9 mouse cellular contexts compared by ENCODE assay signal in genomic region chr6:39462621-39463538, GRCm38 (mm10). TPM values are rescaled to one million over a fixed set of nuclear protein-coding genes. Genes with fewer than 3 reads are reported as not detected.
DNase-seq lines count a peak whose midpoint lies in the region; ATAC-seq and TF ChIP-seq lines count a peak whose summit lies in the region.
"Had no signal": no experiment of that assay in that cellular context is flagged by ENCODE, and none has a peak within 500 bp of the region (broad histone marks: within the 10 kb centered on the region; RNA-seq: fewer than 3 reads in every experiment).

No protein-coding gene starts in this region.

- H3K9me3 ChIP-seq in E14TG2a.4 (ENCODE audit: low read length), result peaks cover 19% of the 10 kb centered on the region
- no peaks in the 10 kb centered on the region for H3K9me3 ChIP-seq in forebrain, embryonic 13.5 days (replicated peaks)
- no peaks in the 10 kb centered on the region for H3K9me3 ChIP-seq in heart, postnatal 0 days (replicated peaks; ENCODE audit: control insufficient read depth, low read length)
- no peaks in the 10 kb centered on the region for H3K9me3 ChIP-seq in liver, embryonic 16.5 days (replicated peaks; ENCODE audit: control insufficient read depth, low read length)
- peaks cover 4% of the 10 kb centered on the region; the same call in 1 of the 2 replicates for H3K9me3 ChIP-seq in neural tube, embryonic 12.5 days
- H3K9me3 ChIP-seq in stomach, postnatal 0 days (ENCODE audit: control insufficient read depth, low read length), result no peaks in the 10 kb centered on the region

- peaks cover 39% of the 10 kb centered on the region for H3K36me3 ChIP-seq in E14TG2a.4 (ENCODE audit: insufficient read depth, low read length)
- peaks cover 41% of the 10 kb centered on the region for H3K36me3 ChIP-seq in forebrain, embryonic 13.5 days (ENCODE audit: poor library complexity, severe bottlenecking)
- 0 out of 2 replicates have a peak, but pooled peaks cover 4% of the 10 kb centered on the region for H3K36me3 ChIP-seq in heart, postnatal 0 days (replicated peaks; ENCODE audit: control insufficient read depth, insufficient read depth, low read length)
- no peaks in the 10 kb centered on the region; the same call in 1 of the 2 replicates for H3K36me3 ChIP-seq in liver, embryonic 16.5 days (ENCODE audit: control insufficient read depth, insufficient read depth)
- peaks cover 36% of the 10 kb centered on the region for H3K36me3 ChIP-seq in neural tube, embryonic 12.5 days
- H3K36me3 ChIP-seq in stomach, postnatal 0 days (ENCODE audit: control insufficient read depth, insufficient read depth, low read length), result peaks cover 3% of the 10 kb centered on the region; the same call in 1 of the 2 replicates

- peak overlapping the region; percentile 49 for H3K4me3 ChIP-seq in E14TG2a.4 (replicated peaks; ENCODE audit: low read length)
- H3K4me3 ChIP-seq in forebrain, embryonic 13.5 days, result no peak overlapping the region
- no peak overlapping the region for H3K4me3 ChIP-seq in heart, postnatal 0 days (ENCODE audit: low read depth, low read length)
- peak overlapping the region; percentile 25; the same call in 1 of the 2 replicates for H3K4me3 ChIP-seq in liver, embryonic 16.5 days (ENCODE audit: low read depth, low read length)
- no peak overlapping the region for H3K4me3 ChIP-seq in neural tube, embryonic 12.5 days
- no peak overlapping the region for H3K4me3 ChIP-seq in stomach, postnatal 0 days (ENCODE audit: low read depth, low read length)
- H3K4me3 ChIP-seq: erythroblast, embryonic 14.5 days had no signal

- 54% methylated on average over 16 of the region's 16 CpGs for WGBS in forebrain, embryonic 13.5 days
- 48% methylated on average over 16 of the region's 16 CpGs for WGBS in heart, postnatal 0 days
- 32% methylated on average over 16 of the region's 16 CpGs for WGBS in liver, embryonic 16.5 days (ENCODE audit: insufficient replicate concordance)
- WGBS in neural tube, embryonic 12.5 days, result 52% methylated on average over 16 of the region's 16 CpGs
- 51% methylated on average over 16 of the region's 16 CpGs for WGBS in stomach, postnatal 0 days

- H3K9ac ChIP-seq in forebrain, embryonic 13.5 days, result no peak overlapping the region
- no peak overlapping the region for H3K9ac ChIP-seq in heart, postnatal 0 days (replicated peaks; ENCODE audit: low read depth, low read length)
- no peak overlapping the region; the same call in 1 of the 2 replicates for H3K9ac ChIP-seq in liver, embryonic 16.5 days (ENCODE audit: low read depth, low read length)
- H3K9ac ChIP-seq in neural tube, embryonic 12.5 days, result no peak overlapping the region
- H3K9ac ChIP-seq in stomach, postnatal 0 days (ENCODE audit: low read length), result no peak overlapping the region

- H3K27ac ChIP-seq in forebrain, embryonic 13.5 days, result no peak overlapping the region
- H3K27ac ChIP-seq in heart, postnatal 0 days (ENCODE audit: low read depth), result no peak overlapping the region
- no peak overlapping the region for H3K27ac ChIP-seq in liver, embryonic 16.5 days (ENCODE audit: low read length)
- H3K27ac ChIP-seq in neural tube, embryonic 12.5 days, result no peak overlapping the region
- H3K27ac ChIP-seq in stomach, postnatal 0 days (replicated peaks), result no peak overlapping the region

- H3K4me1 ChIP-seq in E14TG2a.4 (replicated peaks; ENCODE audit: low read depth, low read length), result peaks cover 38% of the 10 kb centered on the region
- H3K4me1 ChIP-seq in forebrain, embryonic 13.5 days, result no peaks in the 10 kb centered on the region
- no peaks in the 10 kb centered on the region for H3K4me1 ChIP-seq in heart, postnatal 0 days (ENCODE audit: control insufficient read depth, insufficient read depth)
- H3K4me1 ChIP-seq in liver, embryonic 16.5 days (ENCODE audit: control insufficient read depth, low read depth, low read length), result no peaks in the 10 kb centered on the region
- no peaks in the 10 kb centered on the region; the same call in 1 of the 2 replicates for H3K4me1 ChIP-seq in neural tube, embryonic 12.5 days
- no peaks in the 10 kb centered on the region for H3K4me1 ChIP-seq in stomach, postnatal 0 days (replicated peaks; ENCODE audit: control insufficient read depth, insufficient read depth)

- no peak for TF ChIP-seq EP300 in heart, postnatal 0 days (IDR thresholded peaks at IDR 0.05; ENCODE audit: low read depth)
- no peak for TF ChIP-seq EP300 in stomach, postnatal 0 days (optimal IDR thresholded peaks at IDR 0.05)

- peak; percentile 81 for ATAC-seq in forebrain, embryonic 13.5 days
- ATAC-seq in heart, postnatal 0 days (ENCODE audit: insufficient read depth, low read depth), result peak; percentile 67; the same call in 1 of the 2 replicates
- ATAC-seq in liver, embryonic 16.5 days (ENCODE audit: low read depth), result peak; percentile 39; the same call in 1 of the 2 replicates
- ATAC-seq in neural tube, embryonic 12.5 days (ENCODE audit: low FRiP score, low read depth), result peak; percentile 68
- ATAC-seq in stomach, postnatal 0 days (ENCODE audit: low FRiP score, low TSS enrichment), result peak; percentile 80

- peak; percentile 69 for TF ChIP-seq CTCF in E14TG2a.4 (conservative IDR thresholded peaks at IDR 0.05; ENCODE audit: low read length)
- TF ChIP-seq CTCF in heart, postnatal 0 days (IDR thresholded peaks at IDR 0.05; ENCODE audit: low read depth), result peak; percentile 94
- TF ChIP-seq CTCF in stomach, postnatal 0 days (IDR thresholded peaks at IDR 0.05; ENCODE audit: low read depth), result peak; percentile 91

- H3K4me2 ChIP-seq in forebrain, embryonic 13.5 days, result no peak overlapping the region
- H3K4me2 ChIP-seq in heart, postnatal 0 days (ENCODE audit: low read depth, low read length), result peak overlapping the region; percentile 39
- H3K4me2 ChIP-seq in liver, embryonic 16.5 days (ENCODE audit: low read depth, low read length), result peak overlapping the region; percentile 31
- H3K4me2 ChIP-seq in neural tube, embryonic 12.5 days (replicated peaks), result no peak overlapping the region
- H3K4me2 ChIP-seq in stomach, postnatal 0 days (replicated peaks; ENCODE audit: low read depth), result no peak overlapping the region

- no peaks in the 10 kb centered on the region for H3K27me3 ChIP-seq in E14TG2a.4 (ENCODE audit: insufficient read depth, low read length)
- H3K27me3 ChIP-seq in forebrain, embryonic 13.5 days, result no peaks in the 10 kb centered on the region
- no peaks in the 10 kb centered on the region for H3K27me3 ChIP-seq in heart, postnatal 0 days (ENCODE audit: control insufficient read depth, insufficient read depth, low read length)
- H3K27me3 ChIP-seq in liver, embryonic 16.5 days (ENCODE audit: control insufficient read depth, insufficient read depth, low read depth, low read length), result no peaks in the 10 kb centered on the region
- no peaks in the 10 kb centered on the region for H3K27me3 ChIP-seq in neural tube, embryonic 12.5 days (replicated peaks)
- no peaks in the 10 kb centered on the region for H3K27me3 ChIP-seq in stomach, postnatal 0 days (ENCODE audit: control insufficient read depth, insufficient read depth, low read length)

- peak; percentile 73 for DNase-seq in c-Kit-positive CD71-negative TER-119-negative erythroid progenitor cells, embryonic 14.5 days (ENCODE audit: low read depth)
- peak; percentile 81 for DNase-seq in heart, postnatal 0 days (ENCODE audit: low spot score)
- DNase-seq in kidney, postnatal 25 days, result peak; percentile 81 to 93
- peak; percentile 86 for DNase-seq in stomach, postnatal 0 days (ENCODE audit: low spot score)

RNA-seq across cellular contexts. Expression of gene Mkrn1, which starts 42.6 kb away (rescaled TPM):
- 171 and 175 TPM in 2 replicates for polyA plus RNA-seq in forebrain, embryonic 13.5 days (2015; fragmentation: Nextera tagmentation; extraction: Ambion mirVana)
- total RNA-seq in heart, postnatal 0 days (2014; rRNA removed; ENCODE audit: low replicate concordance), result 51.7 and 61.1 TPM in 2 replicates
- 52.1 and 57.5 TPM in 2 replicates for polyA plus RNA-seq in heart, postnatal 0 days (2015; fragmentation: Nextera tagmentation; extraction: Ambion mirVana)
- 256 and 283 TPM in 2 replicates for polyA plus RNA-seq in liver, embryonic 16.5 days (2015; fragmentation: Nextera tagmentation; extraction: Ambion mirVana)
- polyA plus RNA-seq in neural tube, embryonic 12.5 days (2016; fragmentation: Nextera tagmentation; extraction: Ambion mirVana), result 204 and 209 TPM in 2 replicates
- 54.6 and 56.0 TPM in 2 replicates for polyA plus RNA-seq in stomach, postnatal 0 days (2015; fragmentation: Nextera tagmentation; extraction: Ambion mirVana)

Comparison
In these comparisons a context has a peak if more than half of its experiments do, and no peak if none do; other contexts are left out.
1. H3K4me3 ChIP-seq: peak in E14TG2a.4 (single experiment) and liver, embryonic 16.5 days (single experiment); none in forebrain, embryonic 13.5 days (single experiment), heart, postnatal 0 days (single experiment), neural tube, embryonic 12.5 days (single experiment) and stomach, postnatal 0 days (single experiment).
2. H3K4me2 ChIP-seq: peak in heart, postnatal 0 days (single experiment) and liver, embryonic 16.5 days (single experiment); none in forebrain, embryonic 13.5 days (single experiment), neural tube, embryonic 12.5 days (single experiment) and stomach, postnatal 0 days (single experiment).
3. Peak in every context shown above with its lines, with median percentiles within 50 percentile points of each other: CTCF ChIP-seq, DNase-seq and ATAC-seq.